Mouse (Mus musculus) liver (tissue): Measurements from ENCODE around the gene Acsm4.
"Not testable (repeated sequence)": the region's sequence is repeated elsewhere in the genome, so short reads cannot be mapped to it uniquely, and the experiment has no call there.

ENCODE experiments used
- DNase-seq: peaks from one replicate; pipeline ENCODE4 v3.0.0-alpha.2; 2020; ENCODE audit warnings: mixed read lengths

Acsm4 gene

DNA sequence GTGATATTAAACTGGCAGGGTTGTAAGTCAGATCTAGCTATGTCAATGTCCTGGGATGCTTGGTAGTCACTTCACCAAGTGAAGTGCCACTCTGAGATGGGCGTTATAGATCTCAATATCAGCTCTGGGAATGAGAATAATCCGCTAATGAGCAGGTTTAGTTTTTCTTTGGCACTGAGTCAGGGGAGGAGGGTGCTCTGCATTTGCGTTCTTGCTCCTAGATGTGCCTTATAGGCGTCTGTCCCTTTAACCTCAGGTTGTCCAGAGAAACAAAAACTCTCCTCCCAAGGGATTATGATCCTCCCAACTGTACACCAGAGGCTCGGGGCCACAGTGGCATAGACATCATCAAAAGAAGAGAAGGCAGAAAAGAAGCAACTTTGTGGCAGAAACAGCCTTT lies at the start of gene Acsm4:
TSS of gene Acsm4 (plus strand) at position 301 of the 400 bp plus-strand sequence.
- DNase-seq: no peak

DNA sequence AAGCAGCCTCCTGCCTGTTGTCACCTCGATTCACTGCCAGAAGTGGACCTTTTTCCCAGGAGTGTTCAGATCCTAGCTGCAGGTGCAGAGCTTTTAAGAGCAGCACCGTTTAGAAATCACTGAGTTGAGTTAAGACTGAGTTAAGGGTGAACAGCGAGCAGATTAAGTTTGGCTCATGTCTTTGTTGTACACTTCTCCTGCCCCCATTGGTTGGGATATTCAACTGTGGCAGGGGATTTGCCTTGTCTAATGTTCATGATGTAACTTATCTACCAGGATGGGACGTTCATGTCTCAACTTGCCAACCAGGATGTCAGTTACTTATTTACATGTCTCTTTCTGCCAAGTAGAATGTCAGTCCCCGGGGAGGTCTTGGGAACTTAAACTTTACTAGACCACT lies 47.5 kb upstream of the Acsm4 start:
- DNase-seq: no peak

DNA sequence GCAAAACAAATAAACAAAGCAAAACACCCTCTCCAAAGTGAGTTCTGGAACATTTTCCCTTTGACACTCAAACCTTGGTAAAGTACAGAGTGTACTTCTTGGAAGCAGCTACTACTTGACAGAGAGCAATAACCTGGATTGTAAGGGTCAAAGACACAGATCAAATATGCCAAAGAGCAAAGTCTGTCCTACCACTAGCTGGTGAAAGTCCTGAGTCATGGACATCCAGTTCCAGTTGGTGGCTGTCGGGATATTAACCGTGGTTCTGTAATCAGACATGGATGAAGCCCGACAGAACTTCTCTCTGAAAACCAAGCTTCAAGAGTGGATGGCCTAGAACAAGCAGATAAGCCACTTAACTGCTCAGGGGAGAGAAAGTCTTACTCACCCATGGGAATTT lies 21.9 kb upstream of the Acsm4 start:
- DNase-seq: no peak

DNA sequence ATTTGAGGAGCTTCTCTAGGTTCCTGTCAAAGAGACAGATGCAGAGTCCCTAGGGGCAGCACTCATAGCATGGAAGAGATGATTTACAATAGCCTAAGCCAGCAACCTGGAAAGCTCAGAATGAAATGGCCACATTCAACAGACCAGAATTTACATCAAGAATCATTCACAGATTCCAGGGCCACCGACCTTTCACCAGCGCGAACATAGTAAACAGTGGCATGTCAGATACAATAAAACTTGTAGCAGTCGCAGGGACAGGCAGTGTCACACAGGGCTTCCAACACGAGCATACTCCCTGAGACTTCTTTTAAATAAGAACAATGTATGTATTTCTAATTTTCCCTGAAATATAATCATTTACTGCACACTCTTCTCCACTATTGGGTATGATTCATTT lies 19.4 kb upstream of the Acsm4 start:
- no peak for DNase-seq

DNA sequence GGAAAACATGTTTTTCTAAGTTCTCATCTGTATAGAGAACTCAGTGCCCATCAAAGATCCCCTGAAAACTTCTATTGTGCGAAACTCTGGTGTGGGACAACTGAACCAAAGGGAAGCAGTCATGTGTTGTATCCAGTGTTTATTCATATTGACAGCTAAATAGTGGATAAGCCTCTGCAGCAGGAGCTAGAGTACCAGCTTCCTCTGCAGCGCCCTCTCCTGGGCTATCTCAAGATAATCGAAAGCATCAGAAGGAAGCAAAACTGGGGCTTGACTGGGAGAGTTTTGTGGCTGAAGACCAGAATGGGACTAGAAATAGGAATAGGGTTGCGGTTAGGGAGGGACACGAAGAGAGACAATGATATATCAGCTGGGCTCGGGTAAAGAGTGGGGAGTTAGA lies 18.9 kb upstream of the Acsm4 start:
- no peak for DNase-seq

GRCm38 (mm10) chr7:119673465-119673864 lies 16.4 kb upstream of the Acsm4 start:
- DNase-seq: peak; percentile 13

DNA sequence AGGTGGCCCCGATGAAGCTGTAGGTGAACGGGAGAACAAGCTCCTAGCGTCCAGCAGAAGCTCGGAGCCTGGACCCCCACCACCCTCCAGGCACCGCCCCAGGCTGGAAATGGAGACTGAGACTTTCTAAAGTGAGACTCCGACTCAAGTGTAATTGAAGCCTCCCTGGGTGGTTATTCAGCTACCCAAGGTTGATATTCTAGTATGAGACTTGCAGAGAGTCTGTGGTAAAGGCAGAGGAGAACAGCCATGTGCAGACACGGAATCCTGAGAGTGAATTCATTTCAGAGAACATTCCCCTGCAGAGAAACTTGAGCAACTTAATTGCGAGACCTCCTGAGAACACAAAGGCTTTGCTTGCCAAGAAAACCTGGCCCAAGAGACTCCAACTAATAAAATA lies 9.7 kb upstream of the Acsm4 start:
- DNase-seq: no peak

DNA sequence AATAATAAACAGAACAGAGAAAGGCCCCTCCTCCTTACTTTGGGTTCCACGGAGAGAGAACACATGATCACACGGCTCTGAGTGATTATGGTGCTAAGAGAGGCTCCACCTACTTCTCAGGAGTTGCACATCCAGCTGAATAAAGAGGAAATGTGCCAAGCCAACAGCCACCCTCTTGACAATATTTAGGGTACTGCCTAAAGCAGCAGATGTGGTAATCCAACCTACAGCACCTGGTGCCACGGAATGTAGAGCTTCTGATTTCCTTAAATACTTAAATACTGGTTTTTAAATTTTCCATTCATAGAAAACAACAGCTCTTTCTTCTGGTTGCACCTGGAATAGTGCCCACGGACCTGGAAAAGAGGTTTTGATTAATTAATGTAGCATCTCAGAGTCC lies 7.1 kb upstream of the Acsm4 start:
- no peak for DNase-seq

- DNase-seq: no peak
These were observed 2.5 kb downstream of the Acsm4 start for GRCm38 (mm10) chr7:119692302-119692701.

DNA sequence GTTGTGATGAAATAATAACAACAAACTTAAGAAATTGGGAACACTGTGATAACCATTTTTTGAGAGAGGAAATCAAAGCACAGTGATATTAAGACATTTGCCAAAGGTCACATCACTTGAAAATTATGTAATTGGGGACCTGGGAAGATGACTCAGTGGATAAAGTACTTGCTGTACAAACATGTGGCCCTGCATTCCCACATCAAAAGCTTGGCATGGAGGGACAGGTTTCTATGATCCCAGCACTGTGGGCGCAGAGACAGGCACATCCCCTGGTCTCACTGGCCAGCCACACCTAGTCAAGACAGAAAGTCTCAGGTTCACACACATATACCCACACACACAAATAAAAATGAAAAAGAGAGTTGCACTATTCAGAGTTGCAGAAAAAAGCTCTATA lies 5.1 kb downstream of the Acsm4 start:
- DNase-seq: no peak

GRCm38 (mm10) chr7:119714111-119714510 lies 24.3 kb downstream of the Acsm4 start:
- no peak for DNase-seq

- peak; percentile 90 for DNase-seq
These were observed 30.6 kb downstream of the Acsm4 start, which contains the start of gene Thumpd1 for GRCm38 (mm10) chr7:119720253-119720946. TSS of gene Thumpd1 (minus strand) at chr7:119720798.

GRCm38 (mm10) chr7:119720947-119721310 lies 31.1 kb downstream of the Acsm4 start:
- DNase-seq: no peak

DNA sequence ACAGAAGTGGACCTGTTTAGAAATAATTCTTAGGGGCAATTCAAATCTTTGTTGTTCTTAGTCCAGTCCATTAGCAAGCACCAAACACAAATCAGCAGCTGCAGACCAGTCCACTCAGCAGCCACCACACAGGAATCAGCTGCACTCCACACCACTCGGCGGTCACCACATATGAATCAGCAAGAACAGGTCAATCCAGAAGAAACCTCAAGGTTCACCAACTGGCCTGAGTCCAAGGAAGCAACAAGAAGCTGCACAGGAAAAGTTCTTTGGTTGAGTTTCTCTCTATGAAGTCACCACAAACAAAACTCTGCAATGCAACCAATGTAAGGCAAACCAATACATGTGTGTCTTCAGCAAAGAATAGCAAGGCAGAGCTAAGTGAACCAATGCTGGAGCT lies 37.8 kb downstream of the Acsm4 start:
- no peak for DNase-seq

DNA sequence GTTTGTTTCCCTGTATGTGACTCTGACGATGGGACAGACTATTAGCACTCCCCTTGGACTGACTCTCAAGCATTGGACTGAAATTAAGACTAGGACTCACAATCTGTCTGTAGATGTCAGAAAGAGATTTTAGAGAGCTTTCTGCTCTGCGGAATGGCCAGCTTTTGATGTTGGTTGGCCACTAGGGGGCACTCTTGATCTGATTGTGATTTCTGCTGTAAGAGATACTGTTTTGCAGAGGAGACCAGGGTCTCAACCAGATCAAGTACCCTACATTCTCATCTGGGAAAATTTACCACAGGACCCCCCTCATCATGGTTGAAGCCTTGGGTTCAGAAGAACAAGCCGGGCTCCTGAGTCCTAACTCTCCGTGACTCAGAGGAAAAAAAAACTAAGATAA lies 41.4 kb downstream of the Acsm4 start:
- DNase-seq: peak; percentile 16

DNA sequence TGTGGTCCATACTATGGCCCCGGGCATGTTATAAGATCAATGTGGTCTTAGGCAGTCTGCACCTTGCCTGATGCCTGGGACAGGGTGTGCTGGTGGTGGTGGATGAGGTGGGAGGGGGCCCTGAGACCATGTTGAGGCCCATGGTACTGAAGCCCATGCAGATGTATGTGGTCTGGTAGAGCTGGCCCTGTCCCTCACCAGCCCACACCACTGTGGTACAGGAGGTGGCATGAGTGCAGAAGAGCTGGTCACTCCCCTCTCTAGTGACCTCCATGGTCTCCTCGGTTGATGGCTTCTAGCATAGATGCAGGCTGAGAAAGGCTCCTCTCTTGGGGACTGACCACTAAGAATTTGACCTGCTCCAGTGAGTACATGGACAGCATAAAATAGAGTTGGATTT lies 49.1 kb downstream of the Acsm4 start:
- no peak for DNase-seq

- DNase-seq: not testable (repeated sequence)
These were observed 50.1 kb downstream of the Acsm4 start for GRCm38 (mm10) chr7:119739798-119740468.

DNA sequence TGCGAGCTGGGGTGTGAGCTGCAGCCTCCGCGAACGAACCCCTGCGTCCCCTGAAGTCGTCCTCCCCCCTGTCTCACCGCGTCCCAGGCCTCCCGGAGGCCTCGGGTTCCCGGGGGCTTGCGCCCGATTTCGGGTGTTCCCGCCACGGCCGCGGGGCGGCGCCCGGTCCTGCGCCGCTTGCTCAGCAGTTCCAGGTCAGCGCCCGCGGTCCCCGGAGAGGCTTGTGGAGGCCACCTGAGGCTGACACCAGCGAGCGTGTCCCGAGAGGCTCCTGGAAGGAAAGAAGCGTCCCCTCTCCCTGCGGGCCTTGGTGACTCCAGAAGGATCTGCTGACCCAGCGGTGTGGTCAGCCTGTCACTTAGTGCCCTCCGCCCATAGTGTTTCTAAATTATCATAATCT lies 54.5 kb downstream of the Acsm4 start:
- peak; percentile 49 for DNase-seq

- no peak for DNase-seq
These were observed 56.0 kb downstream of the Acsm4 start for GRCm38 (mm10) chr7:119745869-119746268.

- DNase-seq: no peak
These were observed 58.9 kb downstream of the Acsm4 start for GRCm38 (mm10) chr7:119748761-119749160.

DNA sequence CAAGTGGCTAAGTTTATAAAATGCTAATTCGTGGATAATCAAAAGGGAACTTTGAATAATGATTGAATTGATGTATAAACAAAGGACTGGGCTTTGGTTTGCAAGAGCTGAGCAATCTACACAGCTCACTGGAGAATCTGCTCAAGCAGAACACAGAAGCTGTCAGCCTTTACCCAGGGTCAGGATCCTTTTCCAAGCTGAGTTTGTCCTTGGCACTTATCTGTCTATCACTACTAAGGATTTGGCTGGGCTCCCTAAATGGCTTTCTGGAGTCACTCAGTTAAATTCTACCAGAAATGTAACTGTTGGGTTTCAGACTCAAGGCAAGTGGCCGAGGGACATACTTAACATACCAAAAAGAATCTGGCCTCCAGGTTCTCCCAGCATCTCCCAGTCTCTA lies 60.1 kb downstream of the Acsm4 start:
- DNase-seq: no peak

DNA sequence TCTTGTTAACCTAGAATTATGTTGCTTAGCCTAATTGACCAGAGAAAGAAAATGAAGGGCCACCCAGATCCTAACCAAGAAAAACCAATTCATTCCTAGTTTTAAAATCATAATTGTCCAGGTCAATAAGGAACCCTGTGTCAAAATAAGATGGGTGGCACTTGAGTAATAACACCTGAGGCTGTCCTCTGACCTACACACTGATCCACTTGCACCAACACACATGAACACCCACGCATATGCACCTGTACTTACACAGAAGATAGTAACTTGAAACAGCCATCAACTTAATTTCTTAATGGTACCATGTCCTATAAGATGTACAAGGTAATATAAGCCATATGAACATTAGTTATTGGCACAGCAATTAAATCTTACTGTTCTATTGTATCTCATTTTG lies 63.9 kb downstream of the Acsm4 start:
- no peak for DNase-seq

DNA sequence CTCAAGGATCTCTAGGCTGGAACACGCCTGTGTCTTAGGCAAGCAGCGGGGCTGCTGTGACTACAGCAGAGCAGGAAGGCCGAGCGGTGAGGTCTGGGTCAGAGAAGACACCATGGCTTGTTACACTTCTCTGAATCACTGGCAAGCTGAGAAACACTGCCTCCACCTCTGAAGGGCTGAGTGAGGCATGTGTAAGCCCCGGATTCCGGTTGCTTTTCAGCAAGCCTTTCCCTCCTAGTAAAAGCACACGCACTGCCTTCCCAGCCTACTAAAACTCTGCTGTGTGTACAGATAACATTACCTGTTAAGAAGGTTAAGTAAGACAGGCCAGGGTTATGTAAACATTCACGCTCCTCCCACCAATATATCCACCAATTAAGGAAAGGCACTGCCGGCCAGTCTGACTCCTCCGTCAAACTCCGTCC lies 70.7 kb downstream of the Acsm4 start, which contains the start of gene Acsm3:
TSS of gene Acsm3 (plus strand) at position 397 of the 425 bp plus-strand sequence.
- no peak for DNase-seq

DNA sequence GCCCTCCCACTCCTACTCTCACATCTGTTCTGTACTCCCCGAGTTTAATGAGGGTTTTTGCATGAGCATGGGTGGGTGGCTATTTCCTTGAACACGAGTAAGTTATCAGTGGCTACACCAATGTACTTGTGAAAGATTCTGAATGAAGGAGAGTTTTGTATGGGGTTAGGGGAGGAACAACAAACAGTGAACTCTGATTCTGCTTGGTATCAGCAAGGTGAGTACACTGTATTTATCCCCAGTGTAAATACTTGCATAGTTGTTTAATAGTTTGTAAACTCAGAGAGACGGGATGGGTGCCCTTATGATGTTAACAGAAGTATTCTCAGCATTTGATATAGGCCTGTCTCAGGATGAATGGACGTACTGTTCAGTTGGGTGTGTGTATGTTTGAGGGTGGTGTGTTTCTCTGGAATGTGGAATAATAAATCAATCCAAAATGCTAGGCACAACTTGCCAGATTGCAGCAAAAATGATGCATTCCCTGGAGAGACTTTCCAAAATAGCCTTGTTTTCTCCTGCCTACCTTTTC lies 72.4 kb downstream of the Acsm4 start:
- no peak for DNase-seq
